Mouse (Mus musculus) G1E-ER4 (cell line): ENCODE measurements around the gene Lrrc15. TPM values are rescaled to one million over a fixed set of nuclear protein-coding genes. Genes with fewer than 3 reads are reported as not detected.

ENCODE experiments used
- GATA1 ChIP-seq: IDR thresholded peaks from one replicate; pipeline ENCODE4 v1.8.0; 2012; ENCODE audit warnings: low read length, inconsistent platforms
- polyA plus RNA-seq: library from polyadenylated mRNA; stranded (reverse); fragments of >175 nt; gene quantifications from 2 replicates; pipeline ENCODE4 v1.2.3, GENCODE M21; 2012

Lrrc15 gene
- polyA plus RNA-seq, 1 experiment = not detected

- no peak for TF ChIP-seq GATA1
Observed at GRCm38 (mm10) chr16:30231882-30232604, 51.0 kb downstream of the Lrrc15 start.

- TF ChIP-seq GATA1 = no peak
Observed at GRCm38 (mm10) chr16:30227352-30227751, 55.7 kb downstream of the Lrrc15 start.

GRCm38 (mm10) chr16:30221161-30221782, 61.8 kb downstream of the Lrrc15 start:
- no peak for TF ChIP-seq GATA1

Other genes with a start within 250 kb of the Lrrc15 start
- 119 and 125 TPM in 2 replicates for gene Hes1, start 218.9 kb downstream of the Lrrc15 start, polyA plus RNA-seq
- gene Cpn2, start 15.8 kb downstream of the Lrrc15 start, polyA plus RNA-seq = not detected in 2 replicates
- 112 and 124 TPM in 2 replicates for gene Gp5, start 27.5 kb upstream of the Lrrc15 start, polyA plus RNA-seq
- gene Atp13a3, start 122.7 kb upstream of the Lrrc15 start, polyA plus RNA-seq = 142 and 176 TPM in 2 replicates